Mouse (Mus musculus) ES-Bruce4 (cell line): ENCODE measurements around the gene Slc25a35.

Experiments
- CTCF ChIP-seq: IDR thresholded peaks from one replicate; pipeline ENCODE4 v1.8.1; 2011; ENCODE audit warnings: low read depth, low read length
- EP300 ChIP-seq: IDR thresholded peaks from 2 replicates; pipeline ENCODE4 v1.6.1; 2011; ENCODE audit warnings: low read depth, low read length; ENCODE audit not compliant: insufficient read depth
- POLR2A ChIP-seq: IDR thresholded peaks from one replicate; pipeline ENCODE4 v1.8.1; 2011; ENCODE audit warnings: low read length; ENCODE audit not compliant: insufficient read depth

- TF ChIP-seq CTCF (no peak), POLR2A (no peak), EP300 (no peak)
These were observed 52.8 kb downstream of the Slc25a35 start for GRCm38 (mm10) chr11:69020691-69021090.
